Mouse (Mus musculus): ENCODE results near the gene Fam131c.

Gene Fam131c

DNA sequence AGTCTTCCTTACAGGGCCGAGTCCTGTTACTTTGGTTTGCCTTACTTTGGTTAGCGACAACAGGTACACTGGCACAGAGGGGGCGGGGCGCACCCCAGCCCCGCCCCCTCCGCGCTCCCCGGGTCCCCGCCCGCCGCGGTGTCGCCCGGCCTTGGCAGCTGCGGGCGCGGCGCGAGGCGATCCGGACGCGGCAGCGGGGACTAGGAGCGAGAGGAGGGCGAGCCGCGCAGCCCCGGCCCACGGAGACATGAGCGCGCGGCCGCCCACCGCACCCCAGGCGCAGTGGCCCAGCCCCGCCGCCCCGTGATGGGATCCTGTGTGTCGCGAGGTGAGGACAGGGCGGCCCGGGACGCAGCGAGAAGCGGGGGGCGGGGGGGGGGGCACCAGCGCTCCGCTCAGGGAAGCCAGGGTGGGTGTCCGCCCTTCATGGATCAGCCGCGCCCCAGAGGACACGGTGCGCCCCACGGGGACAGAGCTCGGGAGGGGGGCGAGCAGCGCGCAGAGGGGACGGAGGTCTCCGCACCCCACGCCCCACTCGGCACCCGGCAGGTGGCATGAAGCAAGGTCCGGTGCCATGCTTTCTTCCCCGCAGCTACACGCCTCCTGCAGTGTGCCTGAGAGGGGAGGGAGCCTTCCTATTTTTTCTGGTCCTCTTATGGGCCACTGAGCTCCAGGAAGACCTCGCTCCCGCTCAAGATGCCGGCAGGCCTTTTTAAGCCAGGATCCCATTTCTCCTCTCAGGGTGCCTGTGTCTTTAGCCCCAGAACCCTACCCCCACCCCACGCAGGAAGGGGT is at the start of gene Fam131c:
Gene Fam131c, plus strand, starts transcription at position 224 of the 795 bp plus-strand sequence.
- DNase-seq (ENCODE audit: low spot score in 2 of 2) = no peak

DNA sequence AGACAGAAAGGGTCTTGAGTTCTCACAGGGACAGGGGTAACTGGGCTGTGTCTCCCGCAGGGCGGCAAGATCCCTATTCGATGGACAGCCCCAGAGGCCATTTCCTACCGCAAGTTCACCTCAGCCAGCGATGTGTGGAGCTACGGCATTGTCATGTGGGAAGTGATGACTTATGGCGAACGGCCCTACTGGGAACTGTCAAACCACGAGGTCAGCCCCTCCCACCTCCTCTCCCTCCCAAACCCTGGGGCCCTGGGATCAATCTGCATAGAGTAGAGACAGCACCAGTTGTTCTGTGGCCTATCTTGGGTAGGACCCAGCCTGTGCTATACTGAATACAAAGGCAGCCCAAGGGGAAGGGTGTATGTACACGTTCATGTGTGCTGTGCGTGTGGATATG is 45.5 kb upstream of the Fam131c start:
- DNase-seq (ENCODE audit: low spot score in 2 of 2) = no peak

DNA sequence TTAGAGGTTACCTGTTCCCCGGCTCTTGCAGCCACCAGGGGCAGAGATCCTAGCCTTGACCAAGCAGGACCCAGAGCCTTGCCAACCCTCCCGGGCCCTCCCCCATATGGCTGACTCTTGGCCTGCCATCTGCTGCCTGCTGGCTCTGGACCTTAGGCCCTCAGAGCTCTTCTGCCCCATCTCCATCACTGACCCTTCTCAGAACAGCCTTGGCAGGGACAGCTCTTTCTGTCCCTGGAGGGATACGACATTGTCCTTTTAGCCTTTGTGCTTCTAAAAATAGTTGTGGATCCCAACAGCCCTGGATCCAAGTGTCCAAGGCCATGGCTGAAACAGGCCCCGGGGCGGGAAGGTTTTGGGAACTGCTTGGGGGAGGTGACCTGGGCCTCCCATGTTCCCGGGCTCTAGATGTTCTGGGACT is 43.2 kb upstream of the Fam131c start:
- no peak for DNase-seq (ENCODE audit: low spot score in 2 of 2)

DNA sequence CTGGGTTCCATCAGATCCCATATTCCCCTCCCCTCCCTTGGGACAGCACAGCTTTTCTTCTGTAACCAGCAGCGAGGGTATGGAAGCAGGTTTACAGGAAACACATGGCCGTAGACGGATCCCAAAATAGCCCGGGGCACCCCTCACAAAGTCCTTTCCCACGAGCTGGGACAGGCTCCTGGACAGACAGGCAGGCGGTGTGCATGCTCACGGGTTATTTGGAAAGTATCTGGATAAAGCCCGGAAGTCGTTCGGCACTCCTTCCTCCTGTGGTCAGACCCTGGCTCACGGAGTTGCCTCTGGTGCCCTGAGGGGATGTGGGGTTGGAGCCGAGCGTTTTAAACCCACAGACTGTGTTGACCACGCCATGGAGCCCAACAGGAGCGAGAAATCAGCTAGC is 42.4 kb upstream of the Fam131c start:
- DNase-seq (ENCODE audit: low spot score in 2 of 2) = no peak

DNA sequence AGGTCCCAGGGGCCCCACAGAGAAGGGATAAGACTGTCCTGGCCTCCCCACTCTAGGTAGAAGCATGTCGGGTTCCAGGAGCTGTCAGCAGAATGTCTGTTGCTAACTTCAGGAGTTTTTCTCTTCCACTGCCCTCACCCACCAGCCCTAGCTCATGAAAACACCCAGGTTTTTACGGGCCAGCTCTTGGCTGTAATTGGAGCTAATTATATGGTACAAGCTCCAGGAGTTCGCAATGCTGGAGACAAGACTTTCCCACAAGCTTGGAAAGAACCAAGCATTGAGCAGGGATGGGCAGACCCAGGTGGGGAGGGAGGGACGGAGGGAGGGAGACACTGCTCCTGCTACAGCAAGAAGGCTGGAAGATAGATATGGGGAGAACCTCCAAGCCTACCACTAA is 40.9 kb upstream of the Fam131c start:
- no peak for DNase-seq (ENCODE audit: low spot score in 2 of 2)

DNA sequence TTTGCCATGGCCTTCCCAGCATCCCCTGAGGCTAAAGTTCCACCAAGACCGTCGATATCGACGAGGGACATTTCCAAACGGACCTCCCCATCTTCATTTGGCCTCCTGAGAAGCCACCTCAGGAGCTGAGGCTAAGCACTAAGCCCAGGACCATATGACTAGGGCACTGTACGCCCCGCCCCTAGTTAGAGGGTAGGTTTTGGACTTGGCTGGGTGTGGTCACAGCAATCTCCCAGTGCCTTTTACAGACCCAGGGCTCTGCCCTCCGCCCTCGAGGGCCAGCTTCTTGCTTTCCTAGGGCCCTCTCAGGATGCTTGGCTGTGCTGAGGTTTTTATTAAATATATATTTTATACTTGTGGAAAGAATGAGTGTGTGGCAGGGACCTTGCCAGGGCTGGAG is 39.3 kb upstream of the Fam131c start:
- DNase-seq (ENCODE audit: low spot score in 2 of 2) = no peak

DNA sequence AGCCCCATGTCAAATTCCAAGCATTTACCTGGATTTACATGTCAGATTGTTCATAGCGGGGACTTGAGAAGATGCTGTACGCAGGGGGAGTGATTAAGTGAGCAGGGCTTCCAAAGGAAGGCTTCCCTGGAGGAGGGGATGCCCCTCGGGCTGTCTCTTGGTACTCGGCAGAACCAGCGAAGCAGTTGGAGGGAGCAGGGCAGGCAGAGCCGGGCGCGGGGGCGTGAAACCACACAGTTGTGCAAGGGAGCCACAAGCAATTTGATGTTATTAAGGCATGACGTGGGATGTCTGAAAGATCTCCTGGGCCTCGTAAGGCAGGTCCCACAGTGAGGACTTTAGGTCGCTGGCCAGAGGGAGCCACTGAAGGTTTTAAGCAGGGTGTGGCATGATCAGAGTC is 38.1 kb upstream of the Fam131c start:
- no peak for DNase-seq (ENCODE audit: low spot score in 2 of 2)

DNA sequence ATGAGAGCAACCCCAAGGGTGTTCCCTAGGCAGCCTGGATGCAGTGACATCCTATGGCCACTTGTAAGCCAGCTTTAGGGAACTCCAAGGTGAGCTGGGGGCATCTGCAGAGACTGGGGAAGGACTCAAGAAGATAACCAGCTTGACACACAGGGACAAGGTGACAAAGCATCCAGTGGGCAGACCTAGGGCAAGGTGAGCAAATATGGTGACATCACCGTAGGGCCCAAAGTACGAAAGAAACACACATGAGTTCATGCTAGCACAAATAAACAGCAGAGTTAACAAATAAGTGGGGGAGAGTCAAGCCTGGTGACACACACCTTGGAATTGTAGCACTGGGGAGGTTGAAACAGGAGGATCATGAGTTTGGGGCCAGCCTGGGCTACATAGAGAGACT is 36.6 kb upstream of the Fam131c start:
- no peak for DNase-seq (ENCODE audit: low spot score in 2 of 2)

DNA sequence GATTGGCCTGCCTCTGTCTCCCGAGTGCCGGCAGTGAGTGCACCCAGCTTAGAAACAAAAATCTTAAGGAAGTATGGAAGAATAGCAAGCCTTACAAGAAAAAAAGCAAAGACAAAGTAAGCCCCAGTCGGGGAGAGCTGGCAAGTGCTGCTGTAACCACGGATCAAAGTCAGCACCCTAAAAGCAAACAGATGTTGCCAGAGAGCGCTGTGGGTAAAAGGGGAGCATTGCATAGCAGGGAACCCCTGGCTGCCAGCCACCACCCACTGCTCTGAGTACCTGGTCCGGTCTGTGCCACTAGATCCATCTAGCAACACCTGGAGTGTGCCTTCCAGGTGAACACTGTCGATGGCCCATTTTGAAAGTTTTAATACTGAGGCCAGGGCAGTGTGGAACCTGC is 35.8 kb upstream of the Fam131c start:
- no peak for DNase-seq (ENCODE audit: low spot score in 2 of 2)

DNA sequence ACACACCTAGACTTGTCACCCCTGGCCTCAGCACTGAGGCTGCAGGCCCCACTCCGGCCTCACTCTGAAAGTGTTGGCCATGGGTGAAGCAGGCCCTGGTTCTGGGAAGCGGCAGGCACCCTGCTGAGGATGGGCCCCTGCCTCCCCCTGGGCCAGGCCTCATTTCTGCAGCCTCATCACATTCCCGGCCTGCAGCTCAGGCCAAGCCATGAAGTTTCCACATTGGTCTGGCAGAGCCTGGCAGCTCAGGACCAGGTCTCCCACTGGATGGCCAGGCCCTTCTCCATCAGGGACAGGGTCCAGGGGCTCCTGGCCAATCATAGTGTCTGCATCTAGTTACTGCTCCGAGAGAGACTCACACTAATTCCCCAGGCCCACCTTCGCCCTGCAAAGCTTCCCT is 33.3 kb upstream of the Fam131c start:
- DNase-seq (ENCODE audit: low spot score in 2 of 2) = no peak

DNA sequence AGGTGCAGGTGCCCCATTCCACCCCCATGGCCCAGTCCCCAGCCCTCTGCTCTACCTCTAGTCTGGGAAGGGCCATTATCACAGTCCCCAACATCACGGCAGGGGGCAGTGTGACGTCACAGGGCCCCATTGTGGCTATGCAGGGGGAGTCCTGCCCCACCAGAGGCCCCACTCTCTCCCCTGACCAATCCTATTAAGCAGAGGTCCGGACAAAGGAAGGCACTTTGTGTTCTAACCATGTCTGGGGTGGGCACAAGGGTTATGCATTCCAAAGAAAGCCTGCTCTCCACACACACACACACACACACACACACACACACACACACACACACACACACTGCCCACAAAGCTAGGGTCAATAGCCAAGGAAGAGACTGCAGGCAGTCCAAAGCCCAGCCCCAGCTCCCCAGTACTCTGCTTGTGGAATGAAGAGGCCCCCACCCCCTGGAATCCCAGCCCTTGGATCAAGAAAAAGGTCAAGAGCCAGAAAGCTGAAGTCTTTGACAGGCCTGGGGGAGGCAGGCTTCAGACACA is 32.7 kb upstream of the Fam131c start:
- no peak for DNase-seq (ENCODE audit: low spot score in 2 of 2)

DNA sequence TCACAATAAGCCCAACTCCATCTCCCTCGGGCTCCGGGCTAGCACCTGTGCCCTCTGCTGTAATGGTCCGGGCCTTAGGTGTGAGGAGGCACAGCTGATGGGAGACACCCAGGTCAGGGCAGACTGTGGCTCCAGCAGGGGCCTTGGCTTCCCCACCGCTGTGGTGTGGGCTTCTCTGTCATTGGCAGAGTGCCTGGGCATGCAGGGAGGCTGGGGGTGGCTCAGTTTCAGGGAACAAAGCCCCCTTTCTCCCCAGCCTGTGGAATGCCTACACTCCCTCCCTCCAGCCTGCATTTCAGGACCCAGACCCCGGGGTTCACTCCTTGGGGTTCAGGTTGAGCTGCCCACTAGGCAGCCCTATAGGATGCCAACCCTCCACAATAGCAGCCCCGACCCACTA is 31.8 kb upstream of the Fam131c start:
- DNase-seq (ENCODE audit: low spot score in 2 of 2) = no peak

DNA sequence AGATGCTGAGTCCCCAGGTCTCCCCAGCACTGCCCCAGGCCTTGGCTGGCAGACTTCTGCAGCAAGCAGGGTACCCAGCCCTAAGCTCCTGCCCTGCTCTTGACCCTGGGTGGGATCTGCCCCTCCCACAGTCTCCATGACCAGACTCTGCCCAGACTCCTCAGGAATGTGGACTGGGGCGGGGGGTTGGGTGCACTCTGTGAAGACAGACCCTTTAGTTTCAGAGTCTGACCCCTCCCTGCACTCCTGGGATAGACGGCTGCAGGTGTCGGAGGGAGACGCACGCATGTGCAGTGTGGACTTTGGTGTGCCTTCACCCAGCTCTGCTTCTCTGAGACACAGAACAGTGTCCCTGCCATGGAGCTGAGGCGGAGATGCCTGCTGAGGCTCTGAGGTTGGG is 30.0 kb upstream of the Fam131c start:
- DNase-seq (ENCODE audit: low spot score in 2 of 2) = no peak

DNA sequence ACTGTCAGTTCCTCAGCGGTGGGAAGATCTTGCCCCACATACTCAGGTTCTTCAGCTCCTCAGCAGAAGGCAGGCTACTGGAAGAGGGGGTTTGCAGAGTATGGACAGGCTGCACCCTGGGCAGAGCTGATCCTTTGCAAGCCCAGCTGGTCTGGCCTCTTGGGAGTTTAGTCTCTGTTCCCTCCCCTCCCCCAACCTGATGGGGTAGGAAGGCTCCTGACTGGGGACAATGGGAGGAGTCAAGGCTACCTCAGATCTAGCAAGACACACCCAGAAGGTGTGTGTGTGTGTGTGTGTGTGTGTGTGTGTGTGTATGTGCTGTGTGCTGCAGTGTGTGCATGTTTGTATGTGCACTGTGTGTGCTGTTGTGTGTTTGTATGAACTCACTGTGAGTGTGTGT is 29.2 kb upstream of the Fam131c start:
- DNase-seq (ENCODE audit: low spot score in 2 of 2) = no peak

DNA sequence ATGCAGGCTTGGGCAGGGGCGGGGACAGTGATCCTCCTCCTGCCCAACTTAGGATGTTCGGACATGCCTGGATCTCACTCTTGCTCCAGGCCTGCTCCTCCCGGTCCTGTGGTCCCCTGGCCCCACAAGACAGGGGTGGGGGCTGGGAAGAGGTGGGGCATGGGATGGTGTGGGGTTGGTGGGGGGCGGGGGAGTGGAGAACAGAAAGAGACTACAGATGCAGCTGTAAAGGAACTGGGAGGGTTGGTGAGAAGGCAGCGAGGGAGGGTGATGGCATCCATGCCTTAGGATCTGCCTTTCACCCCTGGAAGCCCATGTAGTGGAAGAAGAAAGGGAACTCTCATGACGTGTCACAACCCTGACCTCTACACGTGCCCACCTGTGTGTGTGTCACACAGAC is 26.5 kb upstream of the Fam131c start:
- no peak for DNase-seq (ENCODE audit: low spot score in 2 of 2)

DNA sequence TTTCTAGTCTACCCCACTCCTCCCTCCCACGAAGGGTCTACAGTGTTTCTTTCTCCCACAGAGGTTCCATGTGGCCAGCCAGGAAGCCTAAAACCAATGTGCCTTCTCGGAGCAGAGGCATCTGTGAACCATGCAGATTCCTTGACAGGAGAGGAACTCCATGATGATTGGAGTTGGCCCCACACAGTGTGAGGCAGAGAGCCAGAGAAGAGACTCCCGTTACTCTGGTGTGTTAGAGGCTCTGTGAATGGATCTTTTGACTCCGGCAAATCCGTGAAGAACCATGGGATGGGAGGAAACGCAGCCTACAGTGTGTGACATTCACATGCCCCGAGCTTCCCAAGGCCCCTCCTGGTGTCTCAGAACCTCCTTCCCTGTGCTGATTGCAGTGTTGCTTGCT is 24.5 kb upstream of the Fam131c start:
- DNase-seq (ENCODE audit: low spot score in 2 of 2) = no peak

DNA sequence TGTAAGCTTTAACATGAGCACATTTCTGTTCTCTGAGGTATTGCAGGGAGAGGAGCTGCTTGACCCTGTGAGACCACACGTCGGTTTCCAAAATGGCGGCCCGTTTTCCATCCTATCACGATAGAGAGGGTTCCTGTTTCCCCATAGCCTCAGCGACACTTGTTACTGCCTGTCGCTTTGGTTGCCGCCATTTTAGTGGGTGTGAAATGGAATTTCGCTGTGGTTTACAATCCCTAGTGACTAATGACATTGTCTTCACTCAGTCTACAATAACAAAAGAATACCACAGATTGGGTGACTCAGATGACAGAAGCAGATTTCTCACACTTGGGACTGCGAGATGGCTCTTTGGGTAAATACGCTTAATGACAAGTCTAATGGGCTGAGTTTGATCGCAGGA is 22.8 kb upstream of the Fam131c start:
- no peak for DNase-seq (ENCODE audit: low spot score in 2 of 2)

DNA sequence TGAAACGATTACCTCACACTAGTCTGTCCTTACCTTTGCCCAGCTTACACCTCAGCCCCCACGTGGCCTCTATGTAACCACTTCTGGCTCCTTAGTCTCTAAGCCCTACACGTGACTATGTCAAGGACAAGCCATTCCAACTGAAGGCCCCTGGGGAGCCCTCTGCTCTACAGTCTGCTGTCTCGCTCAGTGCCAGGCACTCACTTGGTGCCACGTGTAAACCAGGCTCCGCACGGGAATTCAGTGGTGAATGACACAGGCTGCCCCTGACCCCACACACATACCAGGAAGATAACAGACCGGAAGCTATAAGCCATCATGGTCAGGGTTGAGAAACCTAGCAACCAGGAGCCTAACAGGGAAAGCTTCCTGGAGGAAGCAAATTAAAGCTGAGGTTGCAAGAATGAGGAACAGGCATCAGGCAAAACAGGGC is 20.6 kb upstream of the Fam131c start:
- DNase-seq (ENCODE audit: low spot score in 2 of 2) = no peak

DNA sequence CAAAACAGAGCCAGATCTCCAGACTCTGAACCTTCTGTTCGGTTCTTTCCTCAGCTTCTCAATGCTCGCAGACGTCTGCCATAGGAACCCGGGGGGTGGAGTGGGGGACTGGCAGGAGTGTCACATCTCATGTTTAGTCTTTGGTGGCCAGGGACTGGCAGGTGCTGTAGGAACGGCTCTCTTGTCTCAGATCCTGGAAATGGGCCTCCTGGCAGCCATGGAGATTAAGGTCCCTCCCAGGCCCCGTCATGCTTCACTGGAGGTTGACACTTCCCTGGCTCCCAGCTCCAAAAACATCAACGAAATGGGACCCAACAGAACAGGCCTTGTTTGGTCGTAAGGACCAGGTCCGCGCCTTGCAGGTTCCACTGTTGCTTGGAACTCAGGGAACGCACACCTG is 19.4 kb upstream of the Fam131c start:
- no peak for DNase-seq (ENCODE audit: low spot score in 2 of 2)

DNA sequence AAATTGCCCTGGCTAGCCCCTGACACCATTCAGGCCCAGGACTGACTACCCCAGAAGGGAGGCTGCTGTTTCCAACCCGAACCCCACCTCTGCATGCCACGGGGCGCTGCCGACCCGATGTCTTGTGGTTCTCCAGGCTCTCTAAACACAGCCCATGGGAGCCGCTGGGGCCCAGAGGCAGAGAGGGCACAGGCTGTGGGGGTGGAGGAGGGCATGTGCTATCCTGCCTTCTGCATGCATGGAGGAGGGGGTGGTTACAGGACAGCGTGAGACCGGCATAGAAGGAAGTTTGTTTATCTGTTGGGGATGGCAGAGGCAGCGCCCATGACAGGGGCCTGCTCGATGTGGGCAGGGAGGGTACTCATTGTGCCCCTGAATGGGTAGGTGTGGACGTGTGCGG is 18.0 kb upstream of the Fam131c start:
- DNase-seq (ENCODE audit: low spot score in 2 of 2) = no peak

DNA sequence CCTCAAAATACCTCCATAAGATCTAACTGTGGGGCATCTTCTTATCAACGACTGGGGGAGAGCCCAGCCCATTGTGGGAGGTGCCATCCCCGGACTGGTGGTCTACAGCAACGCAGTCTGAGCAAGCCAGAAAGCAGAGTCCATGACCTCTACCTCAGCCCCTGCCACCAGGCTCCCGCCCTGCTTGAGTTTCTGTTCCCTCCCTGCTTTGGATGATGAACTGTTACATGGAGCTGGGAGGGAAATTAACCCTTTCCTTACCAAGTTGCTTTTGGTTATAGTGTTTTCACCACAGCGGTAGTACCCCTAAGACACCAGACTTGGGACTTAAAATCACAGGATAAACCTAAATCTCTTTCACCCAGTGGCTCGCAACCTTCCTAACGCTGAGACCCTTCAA is 16.0 kb upstream of the Fam131c start:
- no peak for DNase-seq (ENCODE audit: low spot score in 2 of 2)

DNA sequence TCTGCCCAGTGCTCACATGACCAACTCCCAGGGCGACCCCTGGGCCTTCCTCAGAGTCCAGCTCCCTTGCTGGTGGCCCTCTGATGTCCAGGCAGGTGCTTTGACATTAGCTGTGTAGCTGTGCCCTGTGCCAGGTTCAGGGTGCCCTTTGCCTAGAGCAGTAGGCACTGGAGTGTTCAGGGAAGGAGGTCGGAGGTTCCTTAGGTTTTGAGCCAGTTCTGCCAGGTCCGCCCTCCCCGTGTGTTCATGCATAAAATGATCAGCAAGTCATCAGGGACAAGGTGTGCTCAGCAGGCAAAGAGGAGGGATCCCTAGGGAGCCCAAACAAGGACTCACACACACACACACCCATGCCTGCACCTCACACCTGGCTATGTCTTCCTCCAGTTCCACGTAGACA is 15.0 kb upstream of the Fam131c start:
- DNase-seq (ENCODE audit: low spot score in 2 of 2) = no peak

DNA sequence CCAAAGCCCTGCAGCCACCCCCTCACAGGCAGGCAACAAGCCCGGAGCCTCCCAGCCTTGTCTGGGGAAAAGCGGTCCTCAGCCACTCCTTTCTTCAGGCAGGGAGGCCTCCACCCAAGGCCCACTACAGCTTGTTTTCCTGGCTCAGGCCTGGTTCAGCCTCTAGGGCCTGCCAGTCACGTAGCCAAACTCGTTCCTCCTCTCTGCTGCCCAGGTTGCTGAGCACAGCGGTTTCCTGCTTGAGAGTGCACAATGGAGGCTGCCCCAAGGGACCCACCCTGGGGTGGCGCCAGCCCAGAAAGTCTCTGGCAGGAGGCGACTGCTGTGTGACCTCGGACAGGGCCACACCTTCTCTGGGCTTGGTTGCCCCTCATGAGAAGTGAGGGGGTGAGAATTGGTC is 14.2 kb upstream of the Fam131c start:
- no peak for DNase-seq (ENCODE audit: low spot score in 2 of 2)

DNA sequence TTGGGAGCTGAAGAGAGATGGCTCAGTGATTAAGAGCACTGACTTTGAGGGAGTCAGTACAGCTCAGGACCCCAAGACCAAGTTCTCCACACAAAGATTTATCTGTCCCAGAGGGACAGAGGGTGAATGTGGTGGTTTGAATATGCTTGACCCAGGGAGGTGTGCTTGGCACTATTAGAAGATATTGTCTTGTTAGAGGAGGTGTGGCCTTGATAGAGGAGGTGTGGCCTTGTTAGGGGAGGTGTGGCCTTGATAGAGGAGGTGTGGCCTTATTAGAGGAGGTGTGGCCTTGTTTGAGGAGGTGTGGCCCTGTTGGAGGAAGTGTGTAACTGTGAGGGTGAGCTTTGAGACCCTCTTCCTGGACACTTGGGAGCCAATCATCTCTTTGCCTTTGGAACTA is 10.2 kb upstream of the Fam131c start:
- DNase-seq (ENCODE audit: low spot score in 2 of 2) = no peak

Data from right cerebral cortex, postnatal 36 days (tissue).